Mouse (Mus musculus) kidney, adult 2 months (tissue): ENCODE data around the gene Gpatch11.

Experiments
- CTCF ChIP-seq: fragments of 200-500 bp; conservative IDR thresholded peaks from 2 replicates; pipeline ENCODE4 v1.5.1; 2011; ENCODE audit warnings: low read depth, mild to moderate bottlenecking, control low read depth, low read length, moderate library complexity, mixed read lengths; ENCODE audit not compliant: insufficient read depth, insufficient read length
- POLR2A ChIP-seq: fragments of 200-500 bp; IDR thresholded peaks from one replicate; pipeline ENCODE4 v1.6.1; 2011; ENCODE audit warnings: low read depth, low read length, control low read depth

DNA sequence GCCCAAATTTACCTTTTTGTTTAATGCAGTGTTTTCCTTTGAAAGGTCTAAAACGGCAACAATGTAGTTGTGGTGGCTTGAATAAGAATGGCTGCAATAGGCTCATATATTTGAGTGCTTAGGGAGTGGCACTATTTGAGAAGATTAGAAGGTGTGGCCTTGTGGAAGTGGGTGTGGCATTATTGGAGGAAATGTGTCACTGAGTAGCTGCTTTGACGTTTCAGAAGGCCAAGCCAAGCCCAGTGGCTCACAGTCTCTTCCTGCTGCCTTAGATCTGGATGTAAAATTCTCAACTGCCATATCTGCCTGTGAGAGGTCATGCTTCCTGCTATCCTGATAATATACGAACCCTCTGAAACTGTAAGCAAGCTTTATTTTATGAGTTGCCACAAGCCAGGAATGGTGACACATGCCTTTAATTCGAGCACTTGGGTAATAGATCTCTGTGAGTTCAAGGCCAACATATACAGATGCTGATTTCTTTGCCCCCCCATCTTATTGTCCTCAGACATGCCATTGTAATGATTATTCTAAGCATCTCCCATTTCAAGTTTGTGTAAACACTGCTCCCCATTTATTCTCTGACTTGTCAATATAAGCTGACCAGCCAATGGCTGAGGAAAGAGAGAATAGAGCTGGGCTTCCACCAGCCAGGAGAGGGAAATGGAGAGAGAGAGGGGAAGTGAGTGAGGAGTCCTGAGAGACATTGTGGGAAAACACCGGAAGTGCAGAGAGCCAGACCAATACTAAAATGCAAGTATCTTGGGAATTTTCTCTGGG, 50.1 kb downstream of the Gpatch11 start:
- TF ChIP-seq POLR2A = no peak
- TF ChIP-seq CTCF = no peak
